Mouse (Mus musculus): ENCODE measurements around the gene Cblb. TPM values are rescaled to one million over a fixed set of nuclear protein-coding genes. Genes with fewer than 3 reads are reported as not detected.

Cblb gene
- polyA plus RNA-seq, 1 experiment: 26.5 TPM

DNA sequence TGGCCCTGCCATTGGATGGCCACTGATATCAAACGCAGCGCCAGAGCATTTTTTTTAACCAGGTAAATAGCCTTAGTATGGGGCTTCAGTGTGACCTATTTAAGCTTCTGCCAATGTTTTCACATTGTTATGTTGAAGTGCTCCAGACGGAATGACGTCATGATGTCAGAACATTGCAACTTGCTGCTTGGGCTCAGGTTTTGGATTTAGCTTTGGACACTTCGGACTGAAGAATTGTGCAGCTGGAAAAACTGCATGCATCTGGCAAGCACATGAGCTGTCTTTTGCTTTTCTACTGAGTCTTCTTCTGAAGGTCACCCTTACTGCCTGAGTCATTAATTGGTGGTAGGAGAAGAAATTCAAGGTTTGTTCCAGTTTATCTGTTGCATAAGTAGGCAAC is 3.3 kb downstream of the Cblb start:
- Histone ChIP-seq H3K4me1 (ENCODE audit: control insufficient read depth, insufficient read depth, low read length) (peaks cover 6% of the 10 kb centered on the region), H3K4me3 (ENCODE audit: insufficient read depth, low read length) (0 out of 2 replicates have a peak overlapping the region, but pooled peaks have one; percentile 17), H3K27ac (ENCODE audit: insufficient read depth, low read length) (no peak overlapping the region)
- TF ChIP-seq CTCF (IDR thresholded peaks at IDR 0.05; ENCODE audit: borderline replicate concordance, insufficient read depth, low read length): no peak
- no peak for TF ChIP-seq POLR2A (IDR thresholded peaks at IDR 0.05; ENCODE audit: low read depth, low read length)

- TF ChIP-seq POLR2A (IDR thresholded peaks at IDR 0.05; ENCODE audit: low read depth, low read length): no peak
- TF ChIP-seq CTCF (IDR thresholded peaks at IDR 0.05; ENCODE audit: borderline replicate concordance, insufficient read depth, low read length): no peak
- H3K4me1 ChIP-seq (ENCODE audit: control insufficient read depth, insufficient read depth, low read length): peaks cover 8% of the 10 kb centered on the region; the same call in 1 of the 2 replicates
- no peak overlapping the region for H3K27ac ChIP-seq (ENCODE audit: insufficient read depth, low read length)
These were observed 5.3 kb downstream of the Cblb start for GRCm38 (mm10) chr16:52036295-52036694.

GRCm38 (mm10) chr16:52038283-52038682 is 7.3 kb downstream of the Cblb start:
- peaks cover 8% of the 10 kb centered on the region for H3K4me1 ChIP-seq (ENCODE audit: control insufficient read depth, insufficient read depth, low read length)
- no peak overlapping the region for H3K4me3 ChIP-seq (ENCODE audit: insufficient read depth, low read length)
- TF ChIP-seq CTCF (IDR thresholded peaks at IDR 0.05; ENCODE audit: borderline replicate concordance, insufficient read depth, low read length): no peak
- no peak overlapping the region for H3K27ac ChIP-seq (ENCODE audit: insufficient read depth, low read length)

More at GRCm38 (mm10) chr16:52036295-52036694, 5.3 kb downstream of the Cblb start:
- H3K4me3 ChIP-seq (ENCODE audit: insufficient read depth, low read length): no peak overlapping the region

GRCm38 (mm10) chr16:52038821-52039220 is 7.8 kb downstream of the Cblb start:
- Histone ChIP-seq H3K27ac (ENCODE audit: insufficient read depth, low read length) (no peak overlapping the region), H3K4me3 (ENCODE audit: insufficient read depth, low read length) (no peak overlapping the region), H3K4me1 (ENCODE audit: control insufficient read depth, insufficient read depth, low read length) (peaks cover 8% of the 10 kb centered on the region)
- TF ChIP-seq CTCF (IDR thresholded peaks at IDR 0.05; ENCODE audit: borderline replicate concordance, insufficient read depth, low read length) (no peak), POLR2A (IDR thresholded peaks at IDR 0.05; ENCODE audit: low read depth, low read length) (no peak)

DNA sequence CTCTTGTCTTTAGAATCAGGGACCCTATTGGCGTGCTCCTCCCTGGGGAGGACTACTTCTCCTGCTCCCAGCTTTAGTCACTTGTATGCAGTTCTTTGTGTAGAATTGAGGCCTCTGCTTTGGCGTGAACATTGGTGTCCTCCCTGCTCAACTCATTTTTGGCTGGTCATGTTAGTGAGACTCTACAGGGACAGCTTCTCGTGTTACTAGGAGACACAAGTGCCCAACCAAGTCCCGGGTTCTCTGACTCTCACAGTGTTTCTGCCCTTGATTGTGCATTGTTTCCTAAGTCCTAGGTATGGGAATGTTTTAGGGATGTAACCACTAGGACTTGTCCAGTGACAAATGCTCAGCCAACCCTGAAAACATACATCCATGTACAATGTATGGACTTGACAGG is 9.9 kb downstream of the Cblb start:
- H3K4me1 ChIP-seq (ENCODE audit: control insufficient read depth, insufficient read depth, low read length): peaks cover 8% of the 10 kb centered on the region
- H3K27ac ChIP-seq (ENCODE audit: insufficient read depth, low read length): no peak overlapping the region
- TF ChIP-seq CTCF (IDR thresholded peaks at IDR 0.05; ENCODE audit: borderline replicate concordance, insufficient read depth, low read length) (no peak), POLR2A (IDR thresholded peaks at IDR 0.05; ENCODE audit: low read depth, low read length) (no peak)
- no peak overlapping the region for H3K4me3 ChIP-seq (ENCODE audit: insufficient read depth, low read length)

DNA sequence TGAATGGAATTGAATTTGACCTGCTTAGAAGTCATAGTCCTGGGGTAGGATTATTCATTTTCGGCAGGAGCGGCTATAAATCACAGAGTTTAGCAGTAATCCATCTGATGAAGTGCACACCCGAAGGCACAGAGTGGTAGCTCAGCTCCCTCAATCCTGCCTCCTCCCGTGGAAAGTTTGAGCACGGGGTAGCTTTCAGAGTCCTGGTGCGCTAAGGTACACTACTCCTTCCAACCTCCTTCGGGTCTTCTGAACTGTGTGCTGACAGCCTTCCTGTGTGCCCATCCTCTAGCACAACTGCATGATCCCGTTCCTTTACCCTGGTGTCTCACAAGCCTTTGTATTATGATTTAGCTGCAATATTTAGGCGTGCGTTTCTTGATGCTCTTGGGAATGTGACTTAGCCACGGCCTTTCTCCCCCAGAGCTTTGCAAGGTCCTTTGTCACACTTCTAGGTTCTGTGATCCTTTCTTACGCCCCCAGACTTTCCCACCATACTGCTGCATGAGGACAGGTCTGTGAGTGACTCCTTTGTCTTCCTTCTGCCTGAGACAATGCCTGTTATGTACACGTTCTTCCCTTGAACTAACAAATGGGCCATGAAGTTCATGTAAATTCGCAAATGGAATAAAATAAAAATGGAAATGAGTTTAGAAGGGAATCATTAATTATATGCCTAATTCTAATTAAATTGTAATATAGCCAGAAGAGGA is 11.8 kb downstream of the Cblb start:
- H3K27ac ChIP-seq (ENCODE audit: insufficient read depth, low read length): no peak overlapping the region
- H3K4me3 ChIP-seq (ENCODE audit: insufficient read depth, low read length): no peak overlapping the region
- peaks cover 4% of the 10 kb centered on the region; the same call in 1 of the 2 replicates for H3K4me1 ChIP-seq (ENCODE audit: control insufficient read depth, insufficient read depth, low read length)
- no peak for TF ChIP-seq POLR2A (IDR thresholded peaks at IDR 0.05; ENCODE audit: low read depth, low read length)
- no peak for TF ChIP-seq CTCF (IDR thresholded peaks at IDR 0.05; ENCODE audit: borderline replicate concordance, insufficient read depth, low read length)

GRCm38 (mm10) chr16:52043380-52044117 is 12.5 kb downstream of the Cblb start:
- TF ChIP-seq CTCF (IDR thresholded peaks at IDR 0.05; ENCODE audit: borderline replicate concordance, insufficient read depth, low read length) (no peak), POLR2A (IDR thresholded peaks at IDR 0.05; ENCODE audit: low read depth, low read length) (no peak)
- Histone ChIP-seq H3K4me1 (ENCODE audit: control insufficient read depth, insufficient read depth, low read length) (peaks cover 3% of the 10 kb centered on the region; the same call in 1 of the 2 replicates), H3K4me3 (ENCODE audit: insufficient read depth, low read length) (no peak overlapping the region), H3K27ac (ENCODE audit: insufficient read depth, low read length) (no peak overlapping the region)

GRCm38 (mm10) chr16:52044518-52044917 is 13.5 kb downstream of the Cblb start:
- TF ChIP-seq POLR2A (IDR thresholded peaks at IDR 0.05; ENCODE audit: low read depth, low read length): no peak
- TF ChIP-seq CTCF (IDR thresholded peaks at IDR 0.05; ENCODE audit: borderline replicate concordance, insufficient read depth, low read length): no peak

GRCm38 (mm10) chr16:52044985-52045384 is 14.0 kb downstream of the Cblb start:
- no peak for TF ChIP-seq POLR2A (IDR thresholded peaks at IDR 0.05; ENCODE audit: low read depth, low read length)
- no peak for TF ChIP-seq CTCF (IDR thresholded peaks at IDR 0.05; ENCODE audit: borderline replicate concordance, insufficient read depth, low read length)
- no peak overlapping the region for H3K27ac ChIP-seq (ENCODE audit: insufficient read depth, low read length)
- no peak overlapping the region for H3K4me3 ChIP-seq (ENCODE audit: insufficient read depth, low read length)
- H3K4me1 ChIP-seq (ENCODE audit: control insufficient read depth, insufficient read depth, low read length): peaks cover 3% of the 10 kb centered on the region; the same call in 1 of the 2 replicates

More at GRCm38 (mm10) chr16:52044518-52044917, 13.5 kb downstream of the Cblb start:
- no peak overlapping the region for H3K4me3 ChIP-seq (ENCODE audit: insufficient read depth, low read length)
- no peak overlapping the region for H3K27ac ChIP-seq (ENCODE audit: insufficient read depth, low read length)
- peaks cover 3% of the 10 kb centered on the region; the same call in 1 of the 2 replicates for H3K4me1 ChIP-seq (ENCODE audit: control insufficient read depth, insufficient read depth, low read length)

- TF ChIP-seq POLR2A (IDR thresholded peaks at IDR 0.05; ENCODE audit: low read depth, low read length) (no peak), CTCF (IDR thresholded peaks at IDR 0.05; ENCODE audit: borderline replicate concordance, insufficient read depth, low read length) (no peak)
These were observed 15.4 kb downstream of the Cblb start for GRCm38 (mm10) chr16:52046464-52046863.

More at GRCm38 (mm10) chr16:52046464-52046863, 15.4 kb downstream of the Cblb start:
- Histone ChIP-seq H3K4me3 (ENCODE audit: insufficient read depth, low read length) (no peak overlapping the region), H3K4me1 (ENCODE audit: control insufficient read depth, insufficient read depth, low read length) (no peaks in the 10 kb centered on the region; the same call in 1 of the 2 replicates), H3K27ac (ENCODE audit: insufficient read depth, low read length) (no peak overlapping the region)
